ENCODE assay signal across 8 mouse cellular contexts in genomic region chr15:99000535-99001283, GRCm38 (mm10). TPM values are rescaled to one million over a fixed set of nuclear protein-coding genes. Genes with fewer than 3 reads are reported as not detected.
DNase-seq lines count a peak whose midpoint lies in the region; ATAC-seq lines count a peak whose summit lies in the region.

No protein-coding gene starts in this region.

- intact Hi-C loops in gastrocnemius, postnatal 36 days (cut with DNase I) = no loop called here

- H3K4me3 ChIP-seq in embryonic facial prominence, embryonic 12.5 days = no peak overlapping the region
- H3K4me3 ChIP-seq in hindbrain, embryonic 11.5 days (ENCODE audit: low read depth, low read length) = no peak overlapping the region
- H3K4me3 ChIP-seq in limb, embryonic 11.5 days (ENCODE audit: low read depth, low read length) = no peak overlapping the region
- H3K4me3 ChIP-seq in midbrain, embryonic 11.5 days (ENCODE audit: low read depth, low read length) = no peak overlapping the region

- no peaks in the 10 kb centered on the region for H3K9me3 ChIP-seq in embryonic facial prominence, embryonic 12.5 days
- no peaks in the 10 kb centered on the region for H3K9me3 ChIP-seq in hindbrain, embryonic 11.5 days (ENCODE audit: control insufficient read depth, low read length)
- no peaks in the 10 kb centered on the region for H3K9me3 ChIP-seq in limb, embryonic 11.5 days (ENCODE audit: control insufficient read depth, low read length)
- H3K9me3 ChIP-seq in midbrain, embryonic 11.5 days (ENCODE audit: control insufficient read depth, low read length) = no peaks in the 10 kb centered on the region

- 0 out of 2 replicates have a peak overlapping the region, but pooled peaks have one; percentile 1 for H3K27ac ChIP-seq in embryonic facial prominence, embryonic 12.5 days
- no peak overlapping the region for H3K27ac ChIP-seq in hindbrain, embryonic 11.5 days (ENCODE audit: low read depth, low read length)
- H3K27ac ChIP-seq in limb, embryonic 11.5 days (replicated peaks; ENCODE audit: low read depth, low read length) = no peak overlapping the region
- no peak overlapping the region for H3K27ac ChIP-seq in midbrain, embryonic 11.5 days (ENCODE audit: low read depth, low read length)

- H3K36me3 ChIP-seq in embryonic facial prominence, embryonic 12.5 days = no peaks in the 10 kb centered on the region
- H3K36me3 ChIP-seq in hindbrain, embryonic 11.5 days (ENCODE audit: control insufficient read depth, insufficient read depth, low read length) = no peaks in the 10 kb centered on the region
- no peaks in the 10 kb centered on the region for H3K36me3 ChIP-seq in limb, embryonic 11.5 days (ENCODE audit: control insufficient read depth, insufficient read depth, low read length)
- H3K36me3 ChIP-seq in midbrain, embryonic 11.5 days (ENCODE audit: control insufficient read depth, insufficient read depth, low read length) = no peaks in the 10 kb centered on the region

- H3K4me1 ChIP-seq in embryonic facial prominence, embryonic 12.5 days = peaks cover 15% of the 10 kb centered on the region
- H3K4me1 ChIP-seq in hindbrain, embryonic 11.5 days (replicated peaks; ENCODE audit: control insufficient read depth, insufficient read depth, low read length) = peaks cover 3% of the 10 kb centered on the region; the same call in 1 of the 2 replicates
- H3K4me1 ChIP-seq in limb, embryonic 11.5 days (ENCODE audit: control insufficient read depth, insufficient read depth, low read length) = peaks cover 4% of the 10 kb centered on the region; the same call in 1 of the 2 replicates
- H3K4me1 ChIP-seq in midbrain, embryonic 11.5 days (ENCODE audit: control insufficient read depth, insufficient read depth, low read length) = peaks cover 6% of the 10 kb centered on the region; the same call in 1 of the 2 replicates

- peak; percentile 74 for DNase-seq in gastrocnemius, adult 18-20 months (ENCODE audit: low spot score)
- DNase-seq in gastrocnemius, postnatal 36 days = no peak
- DNase-seq in Muller cell, postnatal 12 days (ENCODE audit: inconsistent ontology term) = peak; percentile 38
- peak; percentile 81 for DNase-seq in hindbrain, embryonic 11.5 days (ENCODE audit: low spot score)
- DNase-seq in limb, embryonic 11.5 days (ENCODE audit: low spot score) = peak; percentile 72
- DNase-seq in midbrain, embryonic 11.5 days (ENCODE audit: low spot score, missing footprints) = peak; percentile 97
- peak; percentile 48 for DNase-seq in thymus, postnatal 25 days

- peak overlapping the region; percentile 57; the same call in 1 of the 2 replicates for H3K4me2 ChIP-seq in embryonic facial prominence, embryonic 12.5 days (replicated peaks)
- H3K4me2 ChIP-seq in hindbrain, embryonic 11.5 days (replicated peaks; ENCODE audit: low read depth, low read length) = no peak overlapping the region
- no peak overlapping the region for H3K4me2 ChIP-seq in limb, embryonic 11.5 days (ENCODE audit: low read depth, severe bottlenecking)
- no peak overlapping the region for H3K4me2 ChIP-seq in midbrain, embryonic 11.5 days

- H3K27me3 ChIP-seq in embryonic facial prominence, embryonic 12.5 days = no peaks in the 10 kb centered on the region
- H3K27me3 ChIP-seq in hindbrain, embryonic 11.5 days (ENCODE audit: control insufficient read depth, insufficient read depth, low read length) = no peaks in the 10 kb centered on the region
- H3K27me3 ChIP-seq in limb, embryonic 11.5 days (ENCODE audit: control insufficient read depth, insufficient read depth, low read length) = no peaks in the 10 kb centered on the region
- H3K27me3 ChIP-seq in midbrain, embryonic 11.5 days (ENCODE audit: control insufficient read depth, insufficient read depth, low read length) = no peaks in the 10 kb centered on the region

- no peak overlapping the region for H3K9ac ChIP-seq in embryonic facial prominence, embryonic 12.5 days
- no peak overlapping the region for H3K9ac ChIP-seq in hindbrain, embryonic 11.5 days (ENCODE audit: low read depth, low read length)
- no peak overlapping the region for H3K9ac ChIP-seq in limb, embryonic 11.5 days (ENCODE audit: low read length)
- H3K9ac ChIP-seq in midbrain, embryonic 11.5 days (ENCODE audit: low read length) = no peak overlapping the region

- 38% methylated on average over 14 of the region's 14 CpGs for WGBS in embryonic facial prominence, embryonic 12.5 days
- WGBS in hindbrain, embryonic 11.5 days = 48% methylated on average over 14 of the region's 14 CpGs
- 46% methylated on average over 14 of the region's 14 CpGs for WGBS in limb, embryonic 11.5 days
- 42% methylated on average over 14 of the region's 14 CpGs for WGBS in midbrain, embryonic 11.5 days

- no peak for ATAC-seq in embryonic facial prominence, embryonic 12.5 days (ENCODE audit: insufficient number of reproducible peaks, insufficient read depth, low FRiP score, low TSS enrichment)
- no peak; the same call in 1 of the 2 replicates for ATAC-seq in hindbrain, embryonic 11.5 days (ENCODE audit: low FRiP score)
- ATAC-seq in limb, embryonic 11.5 days (ENCODE audit: insufficient number of reproducible peaks, low FRiP score, low TSS enrichment, low read depth) = no peak
- no peak for ATAC-seq in midbrain, embryonic 11.5 days (ENCODE audit: low FRiP score)

RNA-seq across cellular contexts. Expression of gene Tuba1c, which starts 29.0 kb away (rescaled TPM):
- 1 to 10 TPM; 5.4 to 9.9 TPM for total RNA-seq in gastrocnemius, adult 18-20 months (2021)
- 1 to 10 TPM; 8.2 to 9.4 TPM for total RNA-seq in gastrocnemius, postnatal 36 days (2021)
- polyA plus RNA-seq in embryonic facial prominence, embryonic 12.5 days (2016; fragmentation: Nextera tagmentation; extraction: Ambion mirVana) = 98.8 and 103 TPM in 2 replicates
- polyA plus RNA-seq in hindbrain, embryonic 11.5 days (2014; fragmentation: Nextera tagmentation; extraction: Ambion mirVana) = 93.2 and 95.2 TPM in 2 replicates
- 146 and 157 TPM in 2 replicates for polyA plus RNA-seq in limb, embryonic 11.5 days (2014; fragmentation: Nextera tagmentation; extraction: Ambion mirVana)
- polyA plus RNA-seq in midbrain, embryonic 11.5 days (2014; fragmentation: Nextera tagmentation; extraction: Ambion mirVana) = 102 and 106 TPM in 2 replicates

RNA-seq across cellular contexts. Expression of gene Tuba1a, which starts 47.2 kb away (rescaled TPM):
- 10 to 100 TPM; 17.9 to 38.6 TPM for total RNA-seq in gastrocnemius, adult 18-20 months (2021)
- total RNA-seq in gastrocnemius, postnatal 36 days (2021) = 10 to 100 TPM; 27.6 to 30.1 TPM
- 2,353 and 2,615 TPM in 2 replicates for polyA plus RNA-seq in embryonic facial prominence, embryonic 12.5 days (2016; fragmentation: Nextera tagmentation; extraction: Ambion mirVana)
- 8,897 and 9,833 TPM in 2 replicates for polyA plus RNA-seq in hindbrain, embryonic 11.5 days (2014; fragmentation: Nextera tagmentation; extraction: Ambion mirVana)
- polyA plus RNA-seq in limb, embryonic 11.5 days (2014; fragmentation: Nextera tagmentation; extraction: Ambion mirVana) = 1,453 and 1,516 TPM in 2 replicates
- 7,669 and 8,043 TPM in 2 replicates for polyA plus RNA-seq in midbrain, embryonic 11.5 days (2014; fragmentation: Nextera tagmentation; extraction: Ambion mirVana)

RNA-seq across cellular contexts. Expression of gene Gm49450, which starts 47.4 kb away (rescaled TPM):
- total RNA-seq in gastrocnemius, adult 18-20 months (2021) = not detected
- total RNA-seq in gastrocnemius, postnatal 36 days (2021) = not detected
- polyA plus RNA-seq in embryonic facial prominence, embryonic 12.5 days (2016; fragmentation: Nextera tagmentation; extraction: Ambion mirVana) = not detected in 2 replicates
- polyA plus RNA-seq in hindbrain, embryonic 11.5 days (2014; fragmentation: Nextera tagmentation; extraction: Ambion mirVana) = not detected in 2 replicates
- not detected in 2 replicates for polyA plus RNA-seq in limb, embryonic 11.5 days (2014; fragmentation: Nextera tagmentation; extraction: Ambion mirVana)
- polyA plus RNA-seq in midbrain, embryonic 11.5 days (2014; fragmentation: Nextera tagmentation; extraction: Ambion mirVana) = not detected in 2 replicates

RNA-seq across cellular contexts. Expression of gene Prph, which starts 54.3 kb away (rescaled TPM):
- under 1 TPM; 0.43 to 0.88 TPM for total RNA-seq in gastrocnemius, adult 18-20 months (2021)
- total RNA-seq in gastrocnemius, postnatal 36 days (2021) = 1 to 10 TPM in 1 of 2 experiments, under 1 TPM in 1; 0.42 to 1.2 TPM
- 35.6 and 50.9 TPM in 2 replicates for polyA plus RNA-seq in embryonic facial prominence, embryonic 12.5 days (2016; fragmentation: Nextera tagmentation; extraction: Ambion mirVana)
- 17.2 and 20.9 TPM in 2 replicates for polyA plus RNA-seq in hindbrain, embryonic 11.5 days (2014; fragmentation: Nextera tagmentation; extraction: Ambion mirVana)
- polyA plus RNA-seq in limb, embryonic 11.5 days (2014; fragmentation: Nextera tagmentation; extraction: Ambion mirVana) = 0.10 and 0.11 TPM in 2 replicates
- 3.6 and 4.8 TPM in 2 replicates for polyA plus RNA-seq in midbrain, embryonic 11.5 days (2014; fragmentation: Nextera tagmentation; extraction: Ambion mirVana)

Comparison
In these comparisons a context has a peak if more than half of its experiments do, and no peak if none do; other contexts are left out.
1. DNase-seq: peak in gastrocnemius, adult 18-20 months (single experiment), Muller cell, postnatal 12 days (single experiment), hindbrain, embryonic 11.5 days (single experiment), limb, embryonic 11.5 days (single experiment), midbrain, embryonic 11.5 days (single experiment) and thymus, postnatal 25 days (single experiment); none in gastrocnemius, postnatal 36 days (0 of 2).